Mouse (Mus musculus): ENCODE results near the gene Gm28042. TPM values are rescaled to one million over a fixed set of nuclear protein-coding genes. Genes with fewer than 3 reads are reported as not detected.

Gm28042 gene
- polyA plus RNA-seq, 1 experiment from 2014 or later: 3.2 TPM

DNA sequence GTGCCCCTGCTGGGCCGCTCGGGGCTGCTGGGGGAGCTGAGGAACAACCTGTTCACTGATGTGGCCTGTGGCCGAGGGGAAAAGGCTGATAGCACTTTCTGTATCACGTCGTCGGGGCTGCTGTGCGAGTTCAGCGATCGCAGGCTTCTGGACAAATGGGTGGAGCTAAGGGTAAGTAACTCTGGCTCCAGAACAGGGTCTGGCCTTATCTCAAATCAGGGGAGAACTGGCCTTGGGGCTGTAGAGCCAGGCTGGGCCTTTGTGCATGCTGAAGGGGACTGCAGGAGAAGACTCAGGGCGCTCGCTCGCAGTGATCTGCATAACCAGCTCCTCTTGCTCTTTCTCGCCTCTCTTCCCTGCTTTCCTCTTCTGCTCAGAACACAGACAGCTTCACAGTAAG is 14.4 kb upstream of the Gm28042 start:
- no peak overlapping the region for H3K4me2 ChIP-seq
- no peaks in the 10 kb centered on the region for H3K9me3 ChIP-seq (replicated peaks)
- ATAC-seq (ENCODE audit: insufficient number of reproducible peaks, low FRiP score): no peak
- H3K27ac ChIP-seq (ENCODE audit: poor library complexity, severe bottlenecking): no peak overlapping the region
- no peaks in the 10 kb centered on the region for H3K27me3 ChIP-seq (replicated peaks)
- H3K36me3 ChIP-seq: peaks cover 19% of the 10 kb centered on the region
- no peak overlapping the region for H3K4me3 ChIP-seq
- peak overlapping the region; percentile 24; the same call in 1 of the 2 replicates for H3K9ac ChIP-seq
- H3K4me1 ChIP-seq (replicated peaks): peaks cover 12% of the 10 kb centered on the region
- WGBS: 45% methylated on average over 13 of the region's 13 CpGs

DNA sequence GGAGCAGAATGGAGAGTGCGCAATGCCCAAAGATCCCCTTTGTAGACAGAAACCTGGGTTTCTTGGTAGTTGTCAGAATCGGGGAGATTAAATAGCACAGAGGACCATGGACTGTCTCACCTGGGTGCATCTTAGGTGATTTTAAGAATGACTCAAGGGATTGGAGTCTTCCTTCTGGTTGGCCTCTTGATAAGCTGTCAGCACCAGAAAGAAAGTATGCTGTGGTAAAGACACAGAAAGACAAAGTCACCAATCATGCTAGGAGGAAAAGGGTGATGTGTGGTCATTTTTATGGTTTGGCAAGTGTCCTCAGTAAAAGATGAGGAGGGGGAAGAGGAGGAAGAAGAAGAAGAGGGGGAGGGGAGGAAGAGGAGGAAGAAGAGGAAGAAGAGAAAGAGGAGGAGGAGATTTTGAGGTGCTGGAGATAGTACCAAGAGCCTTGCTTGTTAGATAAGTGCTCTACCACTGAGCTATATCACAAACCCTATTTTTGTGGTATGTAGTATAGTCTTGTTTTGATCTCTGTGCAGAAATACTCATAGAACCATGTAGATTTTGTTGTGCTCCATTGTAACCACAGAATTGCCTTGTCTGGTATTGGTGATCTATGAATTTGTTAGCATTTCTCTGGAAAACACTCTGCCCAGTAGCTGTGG is 13.3 kb upstream of the Gm28042 start:
- WGBS: 89% methylated on average over 2 of the region's 2 CpGs
- H3K27me3 ChIP-seq (replicated peaks): no peaks in the 10 kb centered on the region
- no peak overlapping the region for H3K27ac ChIP-seq (ENCODE audit: poor library complexity, severe bottlenecking)
- ATAC-seq (ENCODE audit: insufficient number of reproducible peaks, low FRiP score): no peak
- no peak overlapping the region for H3K4me2 ChIP-seq
- H3K4me3 ChIP-seq: no peak overlapping the region
- peaks cover 28% of the 10 kb centered on the region for H3K36me3 ChIP-seq
- no peak overlapping the region for H3K9ac ChIP-seq
- H3K9me3 ChIP-seq (replicated peaks): no peaks in the 10 kb centered on the region
- peaks cover 7% of the 10 kb centered on the region; the same call in 1 of the 2 replicates for H3K4me1 ChIP-seq (replicated peaks)

DNA sequence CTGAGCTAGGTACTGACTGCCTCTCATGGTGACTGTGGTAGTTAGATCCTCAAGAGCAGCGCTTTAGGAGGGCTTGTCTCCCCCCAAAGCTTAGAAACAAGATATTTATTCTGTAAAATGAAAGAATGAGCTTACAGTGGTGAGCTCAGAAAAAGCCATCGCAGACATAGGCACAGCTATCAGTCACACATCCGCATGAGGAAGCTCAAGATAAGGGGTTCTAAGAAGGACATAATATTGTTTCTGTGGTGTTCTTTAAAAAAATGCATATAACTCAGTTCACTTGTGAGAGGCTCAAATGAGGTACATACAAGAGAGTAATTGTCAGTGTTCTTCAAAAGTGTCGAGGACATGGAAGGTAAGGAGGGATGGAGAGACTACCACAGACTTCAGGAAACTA is 11.4 kb upstream of the Gm28042 start:
- Histone ChIP-seq H3K27ac (ENCODE audit: poor library complexity, severe bottlenecking) (no peak overlapping the region), H3K4me3 (no peak overlapping the region), H3K4me2 (no peak overlapping the region), H3K36me3 (peaks cover 47% of the 10 kb centered on the region), H3K4me1 (replicated peaks) (peaks cover 7% of the 10 kb centered on the region; the same call in 1 of the 2 replicates), H3K9ac (no peak overlapping the region), H3K9me3 (replicated peaks) (no peaks in the 10 kb centered on the region), H3K27me3 (replicated peaks) (no peaks in the 10 kb centered on the region)
- no peak for ATAC-seq (ENCODE audit: insufficient number of reproducible peaks, low FRiP score)
- 79% methylated on average over 4 of the region's 4 CpGs for WGBS

DNA sequence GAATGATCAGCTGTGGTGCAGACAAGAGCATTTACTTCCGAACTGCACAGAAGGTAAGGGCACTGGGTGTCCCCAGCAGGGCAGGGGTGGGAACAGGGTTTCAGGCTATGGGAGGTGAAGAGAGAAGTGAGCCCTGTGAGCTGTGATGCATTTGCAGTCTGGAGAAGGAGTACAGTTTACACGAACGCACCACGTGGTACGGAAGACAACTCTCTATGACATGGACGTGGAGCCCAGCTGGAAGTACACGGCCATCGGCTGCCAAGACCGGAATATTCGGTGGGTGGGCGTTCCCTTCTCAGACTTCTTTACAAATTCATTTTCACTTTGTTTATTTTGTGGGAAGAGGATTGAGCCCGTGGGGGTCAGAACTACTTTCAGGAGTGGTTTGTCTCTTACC is 9.7 kb upstream of the Gm28042 start:
- H3K27me3 ChIP-seq (replicated peaks): no peaks in the 10 kb centered on the region
- H3K36me3 ChIP-seq: peaks cover 64% of the 10 kb centered on the region
- no peaks in the 10 kb centered on the region for H3K9me3 ChIP-seq (replicated peaks)
- peaks cover 7% of the 10 kb centered on the region; the same call in 1 of the 2 replicates for H3K4me1 ChIP-seq (replicated peaks)
- H3K9ac ChIP-seq: no peak overlapping the region
- H3K27ac ChIP-seq (ENCODE audit: poor library complexity, severe bottlenecking): no peak overlapping the region
- no peak overlapping the region for H3K4me2 ChIP-seq
- ATAC-seq (ENCODE audit: insufficient number of reproducible peaks, low FRiP score): no peak
- WGBS: 94% methylated on average over 12 of the region's 12 CpGs
- no peak overlapping the region for H3K4me3 ChIP-seq

DNA sequence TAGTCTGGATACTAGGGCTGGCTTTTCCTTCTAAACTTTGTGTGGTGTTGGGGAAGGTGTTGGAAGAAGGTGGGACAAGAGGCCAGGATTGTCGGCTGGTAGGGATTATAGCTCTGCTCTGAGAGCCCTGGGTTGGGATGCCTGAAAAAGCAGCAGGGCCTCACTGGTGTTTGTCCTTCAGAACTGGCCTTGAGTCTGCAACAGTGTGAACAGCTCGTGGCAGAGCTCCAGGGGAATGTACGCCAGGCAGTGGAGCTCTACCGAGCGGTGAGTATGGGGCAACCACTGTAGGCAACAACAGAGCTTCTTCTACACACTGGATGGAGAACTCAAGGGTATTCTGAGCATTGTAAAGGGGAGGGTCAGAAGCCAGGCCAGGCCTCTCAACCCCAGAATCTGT is 3.0 kb upstream of the Gm28042 start:
- no peaks in the 10 kb centered on the region for H3K9me3 ChIP-seq (replicated peaks)
- no peak overlapping the region for H3K4me2 ChIP-seq
- no peaks in the 10 kb centered on the region for H3K27me3 ChIP-seq (replicated peaks)
- 59% methylated on average over 5 of the region's 5 CpGs for WGBS
- no peak overlapping the region for H3K9ac ChIP-seq
- H3K4me3 ChIP-seq: no peak overlapping the region
- peak overlapping the region; percentile 40 for H3K27ac ChIP-seq (ENCODE audit: poor library complexity, severe bottlenecking)
- ATAC-seq (ENCODE audit: insufficient number of reproducible peaks, low FRiP score): no peak
- H3K36me3 ChIP-seq: peaks cover 64% of the 10 kb centered on the region
- H3K4me1 ChIP-seq (replicated peaks): peaks cover 20% of the 10 kb centered on the region

DNA sequence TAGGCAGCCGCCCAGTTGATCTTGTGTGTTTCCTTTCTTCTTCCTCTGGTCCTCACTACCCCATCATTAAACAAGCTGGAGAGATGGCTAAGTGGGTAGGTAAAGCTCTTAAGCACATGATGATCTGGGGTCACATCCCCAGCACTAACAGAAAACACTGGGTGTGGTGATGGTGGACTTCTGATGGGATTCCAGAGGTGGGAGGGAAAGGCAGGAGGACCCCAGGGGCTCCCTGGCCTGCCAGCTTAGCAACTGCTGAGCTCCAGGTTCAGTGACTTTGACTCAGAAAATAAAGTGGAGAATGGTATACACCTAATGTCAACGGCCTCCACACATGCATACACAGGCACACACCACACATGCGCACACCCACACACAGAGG is 648 bp downstream of the Gm28042 start:
- peaks cover 63% of the 10 kb centered on the region for H3K36me3 ChIP-seq
- H3K4me1 ChIP-seq (replicated peaks): peaks cover 25% of the 10 kb centered on the region
- peak overlapping the region; percentile 89 for H3K27ac ChIP-seq (ENCODE audit: poor library complexity, severe bottlenecking)
- peak overlapping the region; percentile 89 for H3K9ac ChIP-seq
- no peaks in the 10 kb centered on the region for H3K9me3 ChIP-seq (replicated peaks)
- ATAC-seq (ENCODE audit: insufficient number of reproducible peaks, low FRiP score): no peak
- WGBS: 42% methylated on average over 3 of the region's 3 CpGs
- H3K4me3 ChIP-seq: peak overlapping the region; percentile 77
- H3K4me2 ChIP-seq: peak overlapping the region; percentile 77
- no peaks in the 10 kb centered on the region for H3K27me3 ChIP-seq (replicated peaks)

DNA sequence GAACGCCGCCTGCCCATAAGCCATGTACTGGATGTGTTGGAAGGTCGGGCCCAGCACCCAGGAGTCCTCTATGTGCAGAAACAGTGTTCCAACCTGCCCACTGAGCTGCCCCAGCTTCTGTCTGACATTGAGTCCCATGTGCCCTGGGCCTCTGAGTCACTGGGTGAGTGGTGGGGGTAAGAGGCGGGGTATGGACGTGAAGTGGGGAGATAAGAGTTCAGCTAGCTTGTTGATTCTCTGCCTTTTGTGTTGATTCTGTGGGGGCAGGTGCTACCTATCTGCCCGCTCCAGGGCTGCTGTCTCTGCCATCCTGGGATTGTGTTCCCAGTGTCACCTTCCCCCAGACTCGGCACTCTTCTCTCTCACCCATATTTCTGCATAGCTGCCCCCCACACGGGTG is 3.1 kb downstream of the Gm28042 start:
- peaks cover 61% of the 10 kb centered on the region for H3K36me3 ChIP-seq

DNA sequence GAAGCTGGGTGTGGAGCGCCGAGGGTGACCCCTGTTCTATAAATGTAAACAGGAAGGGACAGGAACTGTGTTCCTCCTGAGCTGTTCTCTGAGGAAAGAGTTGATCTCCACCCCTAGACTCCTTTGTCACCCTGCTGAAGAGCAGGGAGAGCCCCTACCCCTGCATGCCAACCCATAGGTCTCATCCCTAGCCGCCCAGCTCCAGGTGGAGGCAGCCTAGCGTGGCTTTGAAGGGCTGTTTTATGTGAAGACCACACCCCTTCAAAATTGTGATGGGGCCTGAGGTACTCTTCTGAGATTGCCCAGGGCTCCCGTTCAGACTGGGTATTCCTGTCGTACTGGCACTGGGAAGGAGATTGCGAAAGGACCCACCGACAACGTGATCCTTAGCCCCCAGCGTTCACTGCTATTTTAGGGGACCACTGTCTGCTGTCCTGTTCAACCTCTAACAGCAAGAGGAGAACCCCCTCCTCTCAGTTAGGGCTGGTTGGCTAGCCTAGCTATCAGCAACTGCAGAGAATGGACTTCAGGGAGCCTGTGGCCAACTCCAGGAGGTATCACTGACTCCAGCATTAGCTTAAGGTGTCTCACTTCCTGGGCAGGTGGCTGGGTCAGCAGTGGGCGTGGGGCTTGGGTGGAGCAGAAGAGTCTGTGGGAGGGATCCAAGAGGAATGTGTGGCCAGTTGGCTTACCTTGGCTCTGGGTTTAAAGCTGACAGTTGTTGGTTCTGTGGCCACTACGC is 5.6 kb downstream of the Gm28042 start, which contains the start of gene Pla2g4b:
Pla2g4b (plus strand) TSS at position 692 of the 742 bp plus-strand sequence.
- Histone ChIP-seq H3K4me2 (no peak within 1 kb of the TSS), H3K27ac (ENCODE audit: poor library complexity, severe bottlenecking) (no peak within 1 kb of the TSS), H3K4me1 (replicated peaks) (peaks cover 12% of the 10 kb centered on the region), H3K4me3 (no peak within 1 kb of the TSS), H3K9ac (no peak within 1 kb of the TSS), H3K27me3 (replicated peaks) (no peaks in the 10 kb centered on the region), H3K36me3 (peaks cover 80% of the 10 kb centered on the region), H3K9me3 (replicated peaks) (no peaks in the 10 kb centered on the region)
- 83% methylated on average over 12 of the region's 12 CpGs for WGBS
- ATAC-seq (ENCODE audit: insufficient number of reproducible peaks, low FRiP score): no peak

More for the DNA sequence above, 3.1 kb downstream of the Gm28042 start:
- Histone ChIP-seq H3K9ac (no peak overlapping the region), H3K9me3 (replicated peaks) (no peaks in the 10 kb centered on the region), H3K4me3 (no peak overlapping the region), H3K4me2 (no peak overlapping the region), H3K27me3 (replicated peaks) (no peaks in the 10 kb centered on the region), H3K4me1 (replicated peaks) (peaks cover 20% of the 10 kb centered on the region), H3K27ac (ENCODE audit: poor library complexity, severe bottlenecking) (no peak overlapping the region)
- no peak for ATAC-seq (ENCODE audit: insufficient number of reproducible peaks, low FRiP score)
- 77% methylated on average over 8 of the region's 8 CpGs for WGBS

DNA sequence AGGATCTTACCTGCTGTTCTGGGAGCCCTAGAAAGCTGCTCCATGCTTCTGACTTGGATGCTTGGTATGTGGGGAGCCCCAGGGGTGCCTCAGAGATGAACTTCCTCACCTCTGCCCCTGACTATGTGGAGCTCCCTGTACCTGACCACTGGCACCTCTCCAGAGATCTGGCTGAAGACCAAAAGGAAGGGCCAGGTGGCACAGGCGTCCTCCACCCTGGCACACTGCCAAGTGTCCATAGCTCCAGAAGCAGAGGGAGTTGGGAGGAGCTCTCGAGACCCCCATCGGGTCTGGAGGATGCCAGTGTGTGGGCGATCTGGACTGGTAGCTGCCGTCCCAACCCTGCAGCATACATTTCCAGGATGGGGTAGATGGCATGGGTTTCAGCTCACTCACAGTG is 6.4 kb downstream of the Gm28042 start:
- no peak overlapping the region for H3K9ac ChIP-seq

DNA sequence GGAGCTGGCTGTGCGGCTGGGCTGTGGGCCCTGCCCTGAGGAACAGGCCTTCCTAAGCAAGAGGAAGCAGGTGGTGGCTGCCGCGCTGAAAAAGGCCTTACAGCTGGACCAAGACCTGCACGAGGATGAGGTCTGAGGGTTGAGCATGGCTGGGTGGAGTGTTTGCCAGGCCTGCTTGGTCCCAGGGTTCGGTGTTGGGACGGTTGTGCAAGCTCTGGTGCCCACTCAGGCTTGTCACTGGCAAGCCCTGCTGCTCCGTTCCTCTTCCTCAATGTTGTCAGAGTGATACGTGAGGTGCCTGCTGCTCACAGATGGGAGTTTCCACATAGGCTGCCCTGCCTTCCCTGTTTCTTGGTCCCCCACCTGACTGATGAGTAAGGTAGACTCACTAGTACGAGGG is 10.5 kb downstream of the Gm28042 start:
- no peaks in the 10 kb centered on the region for H3K4me1 ChIP-seq (replicated peaks)
- WGBS: 91% methylated on average over 9 of the region's 9 CpGs
- H3K36me3 ChIP-seq: peaks cover 90% of the 10 kb centered on the region
- no peaks in the 10 kb centered on the region for H3K9me3 ChIP-seq (replicated peaks)
- no peak for ATAC-seq (ENCODE audit: insufficient number of reproducible peaks, low FRiP score)
- no peak overlapping the region for H3K27ac ChIP-seq (ENCODE audit: poor library complexity, severe bottlenecking)
- H3K9ac ChIP-seq: no peak overlapping the region
- no peak overlapping the region for H3K4me3 ChIP-seq
- no peak overlapping the region for H3K4me2 ChIP-seq
- no peaks in the 10 kb centered on the region for H3K27me3 ChIP-seq (replicated peaks)

More for the DNA sequence above, 6.4 kb downstream of the Gm28042 start:
- H3K4me3 ChIP-seq: no peak overlapping the region
- no peaks in the 10 kb centered on the region for H3K27me3 ChIP-seq (replicated peaks)
- H3K4me1 ChIP-seq (replicated peaks): 0 out of 2 replicates have a peak, but pooled peaks cover 5% of the 10 kb centered on the region
- WGBS: 72% methylated on average over 5 of the region's 5 CpGs
- peaks cover 89% of the 10 kb centered on the region for H3K36me3 ChIP-seq
- H3K9me3 ChIP-seq (replicated peaks): no peaks in the 10 kb centered on the region
- no peak for ATAC-seq (ENCODE audit: insufficient number of reproducible peaks, low FRiP score)
- no peak overlapping the region for H3K27ac ChIP-seq (ENCODE audit: poor library complexity, severe bottlenecking)
- no peak overlapping the region for H3K4me2 ChIP-seq

DNA sequence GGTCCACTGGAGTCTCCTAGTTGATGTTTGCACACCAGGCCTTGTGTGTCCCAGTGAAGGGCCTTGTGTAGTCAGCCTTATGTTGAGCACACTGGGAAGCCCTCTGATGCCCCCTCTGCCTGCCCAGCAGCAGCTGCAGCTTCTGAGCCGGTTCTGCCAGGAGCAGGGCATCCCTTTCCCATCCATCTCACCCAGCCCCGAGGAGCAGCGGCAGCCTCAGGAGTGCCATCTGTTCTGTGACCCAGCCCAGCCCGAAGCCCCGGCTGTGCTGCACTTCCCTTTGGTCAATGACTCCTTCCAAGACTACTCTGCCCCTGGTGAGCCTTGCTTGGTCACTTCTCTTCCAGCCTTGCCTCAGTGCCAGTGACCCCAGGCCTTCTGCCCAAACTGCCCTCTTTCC is 13.7 kb downstream of the Gm28042 start:
- Histone ChIP-seq H3K27ac (ENCODE audit: poor library complexity, severe bottlenecking) (no peak overlapping the region), H3K9ac (no peak overlapping the region), H3K36me3 (peaks cover 66% of the 10 kb centered on the region), H3K9me3 (replicated peaks) (no peaks in the 10 kb centered on the region), H3K4me1 (replicated peaks) (peaks cover 9% of the 10 kb centered on the region), H3K27me3 (replicated peaks) (no peaks in the 10 kb centered on the region; the same call in 1 of the 2 replicates), H3K4me3 (no peak overlapping the region), H3K4me2 (no peak overlapping the region)
- no peak for ATAC-seq (ENCODE audit: insufficient number of reproducible peaks, low FRiP score)
- 95% methylated on average over 5 of the region's 5 CpGs for WGBS

Data from heart, embryonic 12.5 days (tissue).